Mouse (Mus musculus) hematopoietic stem cell, adult 5-6 weeks (primary cell): ENCODE results near the gene Saal1. TPM values are rescaled to one million over a fixed set of nuclear protein-coding genes. Genes with fewer than 3 reads are reported as not detected.
"Not testable (repeated sequence)": the region's sequence is repeated elsewhere in the genome, so short reads cannot be mapped to it uniquely, and the experiment has no call there.

Experiments
- ATAC-seq, 2 experiments: fragments of 125-278 bp in 1 of 2; replicated peaks in 1 of 2; 2 replicates each; pipeline ENCODE4 v1.8.0; 2016 to 2017; ENCODE audit warnings: inconsistent platforms in 2 of 2, mild to moderate bottlenecking in 2 of 2, moderate number of reproducible peaks in 2 of 2, low read depth in 1 of 2, moderate TSS enrichment in 1 of 2; ENCODE audit not compliant: low FRiP score in 2 of 2, poor library complexity in 2 of 2, severe bottlenecking in 2 of 2, insufficient read depth in 1 of 2, low TSS enrichment in 1 of 2
- total RNA-seq: library from RNA; stranded (forward); fragments of 172-1452, 232-1000 nt; gene quantifications from 2 replicates; pipeline ENCODE4 v1.2.3, GENCODE M21; 2017

Saal1 gene
- total RNA-seq, 1 experiment from 2014 or later, result 21.5 TPM

GRCm38 (mm10) chr7:46715600-46715999 lies 5.1 kb upstream of the Saal1 start, which contains the start of gene Saa3:
Saa3 (minus strand) TSS chr7:46715700.
- no peak for ATAC-seq

- ATAC-seq, result 0 out of 4 replicates have a peak, but pooled peaks have one; percentile 33 to 41
Measured at GRCm38 (mm10) chr7:46714518-46714917, 4.0 kb upstream of the Saal1 start.

GRCm38 (mm10) chr7:46712250-46712649 lies 1.8 kb upstream of the Saal1 start:
- ATAC-seq, result peak; percentile 70 to 79

- no peak for ATAC-seq
Measured at GRCm38 (mm10) chr7:46700521-46701025, 9.9 kb downstream of the Saal1 start.

- ATAC-seq, result no peak
Measured at GRCm38 (mm10) chr7:46696754-46697153, 13.7 kb downstream of the Saal1 start.

GRCm38 (mm10) chr7:46686827-46687226 lies 23.7 kb downstream of the Saal1 start:
- no peak for ATAC-seq

GRCm38 (mm10) chr7:46680732-46681131 lies 29.7 kb downstream of the Saal1 start:
- ATAC-seq, result no peak

- ATAC-seq, result not testable (repeated sequence)
Measured at GRCm38 (mm10) chr7:46679044-46679443, 31.4 kb downstream of the Saal1 start.

GRCm38 (mm10) chr7:46678417-46678816 lies 32.1 kb downstream of the Saal1 start:
- ATAC-seq, result no peak

GRCm38 (mm10) chr7:46676808-46677360 lies 33.6 kb downstream of the Saal1 start:
- ATAC-seq, result no peak

GRCm38 (mm10) chr7:46675886-46676285 lies 34.6 kb downstream of the Saal1 start:
- ATAC-seq, result no peak

GRCm38 (mm10) chr7:46675061-46675460 lies 35.4 kb downstream of the Saal1 start:
- ATAC-seq, result no peak

- ATAC-seq, result 0 out of 4 replicates have a peak, but pooled peaks of 1 of the 2 experiments have one; percentile 25
Measured at GRCm38 (mm10) chr7:46672160-46672672, 38.3 kb downstream of the Saal1 start, which contains the start of gene Tph1. Tph1 (minus strand) TSS chr7:46672537.

- ATAC-seq, result peak; percentile 46 to 66; a peak in 3 of 4 replicates
Measured at GRCm38 (mm10) chr7:46667256-46667655, 43.2 kb downstream of the Saal1 start.

GRCm38 (mm10) chr7:46665236-46665635 lies 45.2 kb downstream of the Saal1 start:
- peak in 1 of 2 experiments; percentile 54; a peak in 1 of 4 replicates for ATAC-seq

GRCm38 (mm10) chr7:46661591-46662090 lies 48.8 kb downstream of the Saal1 start:
- no peak for ATAC-seq

- no peak for ATAC-seq
Measured at GRCm38 (mm10) chr7:46652279-46652678, 58.2 kb downstream of the Saal1 start.

- ATAC-seq, result not testable (repeated sequence)
Measured at GRCm38 (mm10) chr7:46650231-46650630, 60.2 kb downstream of the Saal1 start.
